Mouse (Mus musculus) lung, embryonic 16.5 days (tissue): ENCODE results near the gene Noxo1. TPM values are rescaled to one million over a fixed set of nuclear protein-coding genes. Genes with fewer than 3 reads are reported as not detected.

Experiments
- polyA plus RNA-seq: library from polyadenylated mRNA; unstranded; fragments of >200 nt; fragmentation: Nextera tagmentation; extraction: Ambion mirVana; gene quantifications from 2 replicates; pipeline ENCODE4 v1.2.1, GENCODE M21; 2015

Gene Noxo1
- polyA plus RNA-seq, 1 experiment from 2014 or later, result 4.2 TPM

Other genes starting within 250 kb of the Noxo1 start
- gene E4f1, start 225.9 kb upstream of the Noxo1 start, polyA plus RNA-seq, result 28.8 and 30.5 TPM in 2 replicates
- 43.9 and 50.6 TPM in 2 replicates for gene Pgp, start 225.8 kb upstream of the Noxo1 start, polyA plus RNA-seq
- gene Bricd5, start 222.3 kb upstream of the Noxo1 start, polyA plus RNA-seq, result not detected in 2 replicates
- gene Mlst8, start 217.2 kb upstream of the Noxo1 start, polyA plus RNA-seq, result 28.1 and 29.8 TPM in 2 replicates
- gene Caskin1, start 207.6 kb upstream of the Noxo1 start, polyA plus RNA-seq, result 0.59 and 0.96 TPM in 2 replicates
- gene Traf7, start 168.3 kb upstream of the Noxo1 start, polyA plus RNA-seq, result 90.9 and 93.5 TPM in 2 replicates
- 2.6 and 4.9 TPM in 2 replicates for gene Rab26, start 162.0 kb upstream of the Noxo1 start, polyA plus RNA-seq
- 21.6 and 23.6 TPM in 2 replicates for gene Pkd1, start 146.4 kb upstream of the Noxo1 start, polyA plus RNA-seq
- gene Tsc2, start 63.6 kb upstream of the Noxo1 start, polyA plus RNA-seq, result 54.0 and 58.2 TPM in 2 replicates
- 17.6 and 17.9 TPM in 2 replicates for gene Nthl1, start 63.6 kb upstream of the Noxo1 start, polyA plus RNA-seq
- 95.5 and 98.1 TPM in 2 replicates for gene Slc9a3r2, start 45.9 kb upstream of the Noxo1 start, polyA plus RNA-seq
- gene Npw, start 37.8 kb upstream of the Noxo1 start, polyA plus RNA-seq, result 1.1 and 2.3 TPM in 2 replicates
- 15.0 and 18.1 TPM in 2 replicates for gene Zfp598, start 26.5 kb upstream of the Noxo1 start, polyA plus RNA-seq
- gene Syngr3, start 6.3 kb upstream of the Noxo1 start, polyA plus RNA-seq, result 1.5 and 1.9 TPM in 2 replicates
- gene Gfer, start 78 bp upstream of the Noxo1 start, polyA plus RNA-seq, result 37.2 and 41.9 TPM in 2 replicates
- 66.9 and 67.9 TPM in 2 replicates for gene Tbl3, start 11.4 kb downstream of the Noxo1 start, polyA plus RNA-seq
- 0.35 TPM in 1 of 2 replicates, not detected in the other for gene Rnf151, start 21.8 kb downstream of the Noxo1 start, polyA plus RNA-seq
- gene Rps2, start 21.9 kb downstream of the Noxo1 start, polyA plus RNA-seq, result 1,342 and 1,356 TPM in 2 replicates
- 204 and 217 TPM in 2 replicates for gene Ndufb10, start 28.2 kb downstream of the Noxo1 start, polyA plus RNA-seq
- not detected in 2 replicates for gene Rpl3l, start 31.6 kb downstream of the Noxo1 start, polyA plus RNA-seq
- gene Msrb1, start 40.4 kb downstream of the Noxo1 start, polyA plus RNA-seq, result 36.1 and 39.4 TPM in 2 replicates
- 0.87 and 1.2 TPM in 2 replicates for gene Hs3st6, start 56.8 kb downstream of the Noxo1 start, polyA plus RNA-seq
- not detected in 2 replicates for gene Meiob, start 108.1 kb downstream of the Noxo1 start, polyA plus RNA-seq
- 32.6 and 39.1 TPM in 2 replicates for gene Hagh, start 143.9 kb downstream of the Noxo1 start, polyA plus RNA-seq
- gene Fahd1, start 154.1 kb downstream of the Noxo1 start, polyA plus RNA-seq, result 16.7 and 17.6 TPM in 2 replicates
- 1.2 and 1.9 TPM in 2 replicates for gene Igfals, start 169.8 kb downstream of the Noxo1 start, polyA plus RNA-seq
- gene Nubp2, start 190.1 kb downstream of the Noxo1 start, polyA plus RNA-seq, result 48.5 and 55.0 TPM in 2 replicates
- 41.1 and 43.3 TPM in 2 replicates for gene Spsb3, start 190.4 kb downstream of the Noxo1 start, polyA plus RNA-seq
- gene Eme2, start 198.9 kb downstream of the Noxo1 start, polyA plus RNA-seq, result 28.4 and 29.1 TPM in 2 replicates
- 82.8 and 89.0 TPM in 2 replicates for gene Mrps34, start 198.9 kb downstream of the Noxo1 start, polyA plus RNA-seq
- 74.7 and 74.9 TPM in 2 replicates for gene Nme3, start 200.3 kb downstream of the Noxo1 start, polyA plus RNA-seq
- gene Mapk8ip3, start 240.7 kb downstream of the Noxo1 start, polyA plus RNA-seq, result 25.6 and 28.9 TPM in 2 replicates